In the genomic region with DNA sequence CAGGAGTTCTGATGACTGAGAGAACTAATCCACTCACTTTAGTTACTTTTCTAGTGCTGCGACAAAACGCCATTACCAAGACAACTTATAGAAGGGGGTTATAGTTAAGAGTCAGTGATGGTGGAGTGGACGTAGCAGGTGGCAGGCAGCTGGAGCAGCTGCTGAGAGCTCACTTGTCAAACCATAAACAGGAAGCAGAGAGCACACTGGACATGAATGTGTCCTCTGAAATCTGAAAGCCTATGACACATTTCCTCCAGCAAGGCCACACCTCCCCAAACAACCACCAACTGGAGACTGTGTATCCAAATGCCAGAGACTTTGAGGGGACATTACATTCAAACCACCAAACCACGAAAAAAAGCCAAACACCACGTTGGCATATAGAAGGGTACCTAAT, we compare ENCODE assay signal across 14 mouse cellular contexts. TPM values are rescaled to one million over a fixed set of nuclear protein-coding genes. Genes with fewer than 3 reads are reported as not detected.
DNase-seq lines count a peak whose midpoint lies in the region; ATAC-seq lines count a peak whose summit lies in the region.
"Had no signal": no experiment of that assay in that cellular context is flagged by ENCODE, and none has a peak within 500 bp of the region (broad histone marks: within the 10 kb centered on the region; RNA-seq: fewer than 3 reads in every experiment).

No protein-coding gene starts in this region.

- peak overlapping the region; percentile 14 to 64; a peak in 2 of 4 replicates for H3K27ac ChIP-seq in heart, embryonic 14.5 days (replicated peaks in 1 of 2; ENCODE audit: control insufficient read depth in 1 of 2, insufficient read depth in 1 of 2, low read depth in 2 of 2, low read length in 2 of 2)
- H3K27ac ChIP-seq in heart, embryonic 12.5 days (ENCODE audit: poor library complexity, severe bottlenecking), result no peak overlapping the region
- H3K27ac ChIP-seq in embryonic facial prominence, embryonic 15.5 days (replicated peaks), result 0 out of 2 replicates have a peak overlapping the region, but pooled peaks have one; percentile 19
- H3K27ac ChIP-seq: intestine, embryonic 15.5 days; liver, embryonic 15.5 days; midbrain, embryonic 12.5 days; neural tube, embryonic 12.5 days had no signal

- peaks cover 12 to 30% of the 10 kb centered on the region in 2 experiments for H3K4me1 ChIP-seq in heart, embryonic 14.5 days (ENCODE audit: control insufficient read depth in 2 of 2, insufficient read depth in 2 of 2, low read length in 2 of 2)
- peaks cover 31% of the 10 kb centered on the region for H3K4me1 ChIP-seq in heart, embryonic 12.5 days (replicated peaks)
- H3K4me1 ChIP-seq in embryonic facial prominence, embryonic 15.5 days, result 0 out of 2 replicates have a peak, but pooled peaks cover 13% of the 10 kb centered on the region
- H3K4me1 ChIP-seq: intestine, embryonic 15.5 days; liver, embryonic 15.5 days; midbrain, embryonic 12.5 days; neural tube, embryonic 12.5 days had no signal

- no peaks in the 10 kb centered on the region for H3K36me3 ChIP-seq in heart, embryonic 14.5 days (ENCODE audit: control insufficient read depth, insufficient read depth, low read length)
- no peaks in the 10 kb centered on the region for H3K36me3 ChIP-seq in heart, embryonic 12.5 days
- H3K36me3 ChIP-seq in embryonic facial prominence, embryonic 15.5 days, result no peaks in the 10 kb centered on the region
- H3K36me3 ChIP-seq: G1E; intestine, embryonic 15.5 days; liver, embryonic 15.5 days; midbrain, embryonic 12.5 days; neural tube, embryonic 12.5 days had no signal

- peak; percentile 28 for DNase-seq in adrenal gland, adult 2 months
- no peak for DNase-seq in adrenal gland, adult 8-10 months
- peak; percentile 50 for DNase-seq in lung, postnatal 10 days
- DNase-seq in right cerebral cortex, postnatal 25 days, result no peak
- no peak for DNase-seq in layer of hippocampus, postnatal 14 days (ENCODE audit: low spot score in 2 of 2)
- DNase-seq: thymus, adult 18-20 months had no signal

- H3K27me3 ChIP-seq in heart, embryonic 14.5 days (ENCODE audit: control insufficient read depth, insufficient read depth, low read length), result no peaks in the 10 kb centered on the region
- no peaks in the 10 kb centered on the region for H3K27me3 ChIP-seq in heart, embryonic 12.5 days (replicated peaks)
- no peaks in the 10 kb centered on the region for H3K27me3 ChIP-seq in embryonic facial prominence, embryonic 15.5 days
- H3K27me3 ChIP-seq: intestine, embryonic 15.5 days; liver, embryonic 15.5 days; midbrain, embryonic 12.5 days; neural tube, embryonic 12.5 days had no signal

- ATAC-seq in heart, embryonic 14.5 days (ENCODE audit: insufficient number of reproducible peaks, insufficient read depth, low FRiP score, low read depth), result no peak
- no peak for ATAC-seq in heart, embryonic 12.5 days (ENCODE audit: insufficient number of reproducible peaks, low FRiP score)
- 0 out of 2 replicates have a peak, but pooled peaks have one; percentile 34 for ATAC-seq in embryonic facial prominence, embryonic 15.5 days (ENCODE audit: insufficient number of reproducible peaks, low FRiP score, low TSS enrichment, low read depth)
- ATAC-seq: intestine, embryonic 15.5 days had no signal

- H3K4me3 ChIP-seq in heart, embryonic 14.5 days (ENCODE audit: control insufficient read depth in 1 of 2, insufficient read depth in 1 of 2, low read depth in 1 of 2, low read length in 2 of 2), result no peak overlapping the region
- no peak overlapping the region for H3K4me3 ChIP-seq in heart, embryonic 12.5 days
- no peak overlapping the region for H3K4me3 ChIP-seq in embryonic facial prominence, embryonic 15.5 days (replicated peaks)
- H3K4me3 ChIP-seq: intestine, embryonic 15.5 days; liver, embryonic 15.5 days; midbrain, embryonic 12.5 days; neural tube, embryonic 12.5 days had no signal

- no peak overlapping the region for H3K9ac ChIP-seq in heart, embryonic 14.5 days (ENCODE audit: low read length)
- no peak overlapping the region for H3K9ac ChIP-seq in heart, embryonic 12.5 days
- H3K9ac ChIP-seq in embryonic facial prominence, embryonic 15.5 days, result no peak overlapping the region
- H3K9ac ChIP-seq: intestine, embryonic 15.5 days; liver, embryonic 15.5 days; midbrain, embryonic 12.5 days; neural tube, embryonic 12.5 days had no signal

- 77% methylated on average over 5 of the region's 5 CpGs for WGBS in heart, embryonic 14.5 days
- 78% methylated on average over 5 of the region's 5 CpGs for WGBS in heart, embryonic 12.5 days
- WGBS in embryonic facial prominence, embryonic 15.5 days, result 69% methylated on average over 5 of the region's 5 CpGs

- H3K9me3 ChIP-seq in heart, embryonic 14.5 days (ENCODE audit: control insufficient read depth, low read length), result peaks cover 3% of the 10 kb centered on the region; the same call in 1 of the 2 replicates
- H3K9me3 ChIP-seq in heart, embryonic 12.5 days (replicated peaks), result no peaks in the 10 kb centered on the region
- H3K9me3 ChIP-seq in embryonic facial prominence, embryonic 15.5 days (replicated peaks), result no peaks in the 10 kb centered on the region
- H3K9me3 ChIP-seq: G1E; intestine, embryonic 15.5 days; liver, embryonic 15.5 days; midbrain, embryonic 12.5 days; neural tube, embryonic 12.5 days had no signal

- H3K4me2 ChIP-seq in heart, embryonic 14.5 days (ENCODE audit: low read length), result no peak overlapping the region
- H3K4me2 ChIP-seq in heart, embryonic 12.5 days, result no peak overlapping the region
- no peak overlapping the region for H3K4me2 ChIP-seq in embryonic facial prominence, embryonic 15.5 days (replicated peaks)
- H3K4me2 ChIP-seq: intestine, embryonic 15.5 days; liver, embryonic 15.5 days; midbrain, embryonic 12.5 days; neural tube, embryonic 12.5 days had no signal

RNA-seq across cellular contexts. Expression of gene Rgs8, which starts 17.8 kb away (rescaled TPM):
- under 1 TPM in 1 of 2 experiments, not detected in 1; 0.10 TPM for total RNA-seq in adrenal gland, adult 2 months (2021)
- 0.02 TPM in 2 replicates for polyA plus RNA-seq in adrenal gland, adult 2 months (2012; rRNA removed)
- total RNA-seq in adrenal gland, adult 8-10 months (2022), result under 1 TPM; 0.03 to 0.25 (median 0.15) TPM
- 0.08 and 0.58 TPM in 2 replicates for polyA plus RNA-seq in heart, embryonic 14.5 days (2014; fragmentation: Nextera tagmentation; extraction: Ambion mirVana)
- 0.90 and 1.1 TPM in 2 replicates for polyA plus RNA-seq in heart, embryonic 12.5 days (2016; fragmentation: Nextera tagmentation; extraction: Ambion mirVana)
- polyA plus RNA-seq in embryonic facial prominence, embryonic 15.5 days (2015; fragmentation: Nextera tagmentation; extraction: Ambion mirVana), result 0.77 and 1.0 TPM in 2 replicates
- 10 to 100 TPM; 51.8 to 53.0 TPM for total RNA-seq in layer of hippocampus, postnatal 14 days (2021)
- polyA plus RNA-seq: G1E had no signal

Comparison
In these comparisons a context has a peak if more than half of its experiments do, and no peak if none do; other contexts are left out.
1. DNase-seq: peak in adrenal gland, adult 2 months (single experiment) and lung, postnatal 10 days (single experiment); none in adrenal gland, adult 8-10 months (single experiment), right cerebral cortex, postnatal 25 days (single experiment) and layer of hippocampus, postnatal 14 days (0 of 2).